Mouse (Mus musculus): Measurements from ENCODE around the gene Ovol1.

Ovol1 gene

DNA sequence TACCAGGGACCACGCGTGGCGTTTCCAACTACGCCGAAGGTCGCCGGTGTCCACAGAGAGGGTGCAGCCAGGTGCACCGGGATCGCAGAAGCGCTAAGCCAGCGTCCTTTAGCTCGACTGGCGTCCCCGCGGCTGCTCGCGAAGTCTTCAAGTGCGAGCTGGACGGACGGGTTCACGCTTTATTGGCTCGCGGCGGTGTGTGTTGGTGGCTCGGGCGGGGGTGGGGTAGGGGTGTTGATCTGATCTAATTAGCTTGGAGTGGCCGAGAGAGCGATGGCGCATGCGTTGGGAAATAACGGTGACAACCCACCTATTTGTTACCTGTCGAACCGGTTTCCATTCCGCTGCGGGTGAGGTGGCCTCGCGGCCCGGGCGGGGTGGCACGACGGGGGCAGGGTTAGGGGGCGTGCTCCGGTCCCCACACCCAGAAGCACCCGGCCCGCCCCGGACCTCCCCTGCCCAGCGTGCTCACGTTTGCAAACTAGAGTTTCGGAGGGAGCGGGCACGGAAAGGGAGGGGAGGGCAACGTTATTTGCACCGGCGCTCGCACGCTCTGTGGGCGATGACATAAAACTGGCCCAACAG, at the start of gene Ovol1:
Gene Ovol1 (minus strand): TSS at position 190 of the 585 bp plus-strand sequence.
- no peak for DNase-seq (ENCODE audit: low spot score)

DNA sequence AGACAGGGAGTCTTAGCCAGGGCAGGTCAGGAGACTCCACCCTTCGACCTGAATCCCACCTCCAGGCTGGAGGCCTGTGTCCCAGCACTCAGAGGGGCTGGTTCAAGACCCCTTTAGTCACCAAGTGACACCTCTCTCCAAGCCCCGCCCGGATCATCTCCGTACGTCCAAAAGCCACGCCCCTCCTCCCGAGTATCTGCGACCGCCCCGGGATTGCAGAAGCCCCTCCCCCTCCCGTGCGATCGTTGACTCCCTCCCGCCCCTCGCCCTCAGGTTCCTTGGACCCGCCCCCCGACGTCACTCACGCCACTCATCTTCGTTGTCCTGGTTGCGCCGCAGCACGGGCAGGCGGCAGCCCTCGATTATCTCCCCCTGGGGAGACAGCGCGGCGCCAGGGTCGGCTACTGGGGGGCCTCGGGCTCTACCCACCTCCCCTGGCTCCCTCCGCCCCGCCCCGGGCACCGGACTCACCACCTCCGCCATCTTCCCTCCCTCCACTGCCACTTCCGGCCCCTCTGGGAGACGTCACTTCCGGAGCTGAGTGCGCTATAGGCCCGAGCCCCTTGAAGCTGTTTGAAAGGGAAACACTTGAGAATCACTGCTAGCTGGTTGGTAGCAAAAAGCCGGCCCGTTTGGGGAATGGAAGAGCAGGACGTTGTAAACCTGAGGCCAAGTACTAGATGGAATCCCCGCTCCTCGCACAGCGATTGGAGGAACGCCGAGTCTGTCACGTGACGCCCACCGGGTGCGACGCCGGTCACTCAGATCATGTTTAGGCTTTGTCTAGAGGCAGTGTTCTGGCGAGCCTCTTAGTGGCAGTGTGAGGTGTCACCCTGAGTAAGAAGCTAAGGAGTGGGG, 49.3 kb upstream of the Ovol1 start, which contains the start of gene Kat5:
Gene Kat5 (minus strand): TSS at position 691 of the 858 bp plus-strand sequence.
- peak; percentile 97 for DNase-seq (ENCODE audit: low spot score)

DNA sequence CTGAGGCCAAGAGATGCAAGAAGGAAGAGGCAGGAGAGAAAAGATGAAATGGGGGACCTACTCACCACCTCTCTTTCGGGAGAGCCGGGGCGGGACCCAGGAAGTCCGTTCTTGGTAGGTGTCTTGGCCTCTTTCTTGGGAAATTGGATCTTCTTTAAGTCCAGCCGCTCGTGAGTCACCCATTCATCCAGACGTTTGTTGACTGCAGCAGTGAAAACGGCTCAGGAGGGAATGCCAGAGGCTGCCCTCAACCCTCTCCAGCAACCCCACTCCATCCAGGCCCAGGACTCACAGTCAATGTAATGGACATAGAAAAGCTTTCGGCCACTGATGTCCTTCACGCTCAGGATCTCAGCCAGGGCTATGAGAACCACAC, 48.7 kb upstream of the Ovol1 start:
- DNase-seq (ENCODE audit: low spot score): no peak

DNA sequence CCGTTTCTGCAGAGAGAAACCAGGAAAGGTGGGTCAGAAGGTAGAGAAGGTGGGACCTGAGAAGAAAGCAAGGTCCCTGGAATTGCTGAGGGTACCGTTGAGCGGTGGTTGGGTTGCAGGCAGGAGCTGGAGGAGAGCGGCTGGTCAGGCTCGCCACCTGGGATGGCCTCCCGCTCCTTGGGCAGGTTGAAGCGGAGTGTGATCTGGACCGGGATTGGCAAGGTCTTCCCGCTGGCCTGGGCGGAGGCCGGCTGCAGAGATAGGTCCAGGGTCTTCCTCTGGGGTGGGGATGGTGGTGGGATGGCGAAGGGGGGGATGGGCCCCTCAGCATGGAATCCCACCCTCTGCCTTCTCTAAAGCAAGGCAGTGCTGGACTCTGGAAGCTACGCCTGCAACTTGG, 48.3 kb upstream of the Ovol1 start:
- DNase-seq (ENCODE audit: low spot score): no peak

DNA sequence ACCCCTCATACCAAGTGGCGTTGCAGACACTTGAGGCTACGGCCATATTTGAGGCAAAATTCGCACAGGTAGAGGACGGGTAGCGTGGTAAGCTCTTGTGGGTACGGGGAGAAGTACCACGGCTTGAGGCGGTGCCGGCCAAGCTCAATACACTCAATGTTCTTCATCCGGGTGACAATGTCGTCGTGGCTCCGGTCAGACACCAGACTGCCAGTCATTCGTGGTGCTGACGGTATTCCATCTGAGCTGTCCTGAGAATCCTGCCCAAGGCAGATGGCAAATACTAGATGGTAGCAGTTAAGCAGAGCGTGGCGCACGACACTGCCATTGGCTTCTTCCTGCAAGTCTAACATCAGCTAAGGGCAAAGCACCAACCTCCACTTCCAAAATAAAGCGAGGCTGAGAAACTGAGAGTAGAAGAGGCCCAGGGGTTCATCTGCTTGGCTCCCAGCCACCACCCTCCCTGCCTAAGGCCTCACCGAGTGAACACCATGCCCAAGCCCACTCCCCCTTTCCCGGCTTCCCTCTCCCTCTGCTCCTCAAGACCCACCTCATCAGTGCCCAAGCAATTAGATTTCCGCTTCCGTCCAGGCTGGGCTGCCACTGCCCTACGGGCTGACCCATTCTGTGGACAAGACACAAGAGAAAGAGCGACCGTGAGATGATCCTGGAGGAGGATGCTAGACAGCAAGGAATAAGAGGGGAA, 47.4 kb upstream of the Ovol1 start:
- DNase-seq (ENCODE audit: low spot score): no peak

DNA sequence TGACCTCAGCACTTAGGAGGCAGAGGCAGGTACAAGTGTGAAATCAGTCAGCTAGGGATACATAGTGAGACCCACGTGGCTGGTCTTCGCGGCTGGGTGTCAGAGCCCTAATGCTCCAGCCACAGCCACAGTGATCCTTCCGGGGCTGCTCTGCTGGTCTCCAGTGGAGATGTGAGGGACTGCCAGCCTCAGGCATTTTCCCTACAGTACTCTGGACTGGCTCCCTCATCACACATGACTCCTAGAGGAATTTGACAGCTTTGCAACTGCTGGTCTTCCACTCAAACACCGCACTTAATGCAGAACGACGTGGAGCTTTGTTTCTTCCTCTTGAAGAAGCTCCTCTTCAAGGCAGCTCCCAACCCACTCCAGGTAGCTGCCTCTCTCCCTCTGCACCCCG, 45.8 kb upstream of the Ovol1 start:
- DNase-seq (ENCODE audit: low spot score): no peak

DNA sequence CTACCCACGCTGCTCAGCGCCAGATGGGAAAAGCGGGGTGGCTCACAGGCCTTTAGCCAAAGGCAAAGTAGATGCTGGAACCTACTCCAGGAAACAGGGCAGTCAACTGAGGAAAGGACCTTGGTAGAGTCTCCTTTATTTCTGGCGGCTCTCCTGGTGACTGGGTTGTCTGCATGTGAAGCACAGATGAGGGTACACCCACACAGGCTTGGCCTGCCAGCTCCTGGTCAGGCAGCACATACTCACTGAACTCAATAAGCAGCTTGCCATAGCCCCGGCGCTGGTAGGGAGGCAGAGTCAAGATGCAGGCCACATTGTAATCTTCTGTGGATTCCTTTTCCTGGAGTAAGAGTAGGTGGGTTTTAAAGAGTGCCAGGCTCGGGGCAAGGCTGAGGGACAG, 44.7 kb upstream of the Ovol1 start:
- DNase-seq (ENCODE audit: low spot score): no peak

DNA sequence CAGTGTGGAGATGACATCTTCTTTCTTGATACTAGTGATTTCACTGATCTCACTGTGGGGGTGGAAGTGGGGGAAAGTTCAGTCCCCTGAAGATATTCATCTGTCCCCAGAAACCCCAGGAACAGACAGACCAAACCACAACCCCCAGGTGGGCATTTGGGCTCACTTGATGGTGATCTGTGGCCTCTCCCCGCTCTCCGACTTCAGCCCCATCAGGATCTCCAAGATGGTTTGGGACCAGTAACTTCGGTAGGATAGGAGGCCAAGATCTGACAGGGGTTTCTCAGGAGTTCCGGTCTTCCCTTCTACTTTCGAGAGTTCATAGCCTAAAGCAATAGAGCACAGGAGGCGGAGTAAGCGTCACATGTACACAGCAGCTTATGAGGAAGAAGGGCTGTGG, 43.2 kb upstream of the Ovol1 start:
- no peak for DNase-seq (ENCODE audit: low spot score)

DNA sequence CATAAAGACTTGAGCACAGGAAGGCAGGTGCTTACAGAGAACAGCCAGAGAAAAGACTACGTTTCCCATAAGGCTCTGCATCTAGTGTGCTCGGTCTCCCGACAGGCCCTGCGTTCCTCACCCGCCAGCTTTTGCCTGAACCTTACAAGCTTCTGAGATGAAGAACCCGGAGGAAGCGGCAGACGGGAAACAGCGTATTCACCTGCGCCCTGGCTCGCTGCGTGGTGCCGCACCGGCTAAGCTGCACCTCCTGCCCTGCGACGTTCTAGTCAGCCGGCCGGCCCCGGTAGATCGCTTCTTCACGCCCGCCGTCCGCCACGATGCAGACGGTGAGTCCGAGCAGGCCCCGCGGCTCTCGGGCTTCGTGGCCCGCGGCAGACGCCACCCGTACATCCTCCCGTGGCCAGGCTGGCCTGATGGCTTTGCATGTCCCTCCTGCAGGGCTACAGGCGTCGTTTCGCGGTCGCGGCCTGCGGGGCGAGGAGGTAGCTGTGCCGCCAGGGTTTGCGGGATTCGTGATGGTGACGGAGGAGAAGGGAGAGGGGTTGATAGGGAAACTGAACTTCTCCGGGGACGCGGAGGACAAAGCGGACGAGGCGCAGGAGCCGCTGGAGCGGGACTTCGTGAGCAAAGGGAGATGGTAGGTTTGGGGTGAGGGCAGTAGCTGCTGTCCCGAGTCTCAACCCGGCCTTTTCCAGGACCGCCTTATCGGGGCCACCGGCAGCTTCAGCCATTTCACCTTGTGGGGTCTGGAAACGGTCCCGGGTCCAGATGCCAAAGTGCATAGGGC, 41.5 kb upstream of the Ovol1 start, which contains the start of gene Rnaseh2c:
Gene Rnaseh2c (plus strand): TSS at position 122 of the 790 bp plus-strand sequence.
- peak; percentile 74 for DNase-seq (ENCODE audit: low spot score)

DNA sequence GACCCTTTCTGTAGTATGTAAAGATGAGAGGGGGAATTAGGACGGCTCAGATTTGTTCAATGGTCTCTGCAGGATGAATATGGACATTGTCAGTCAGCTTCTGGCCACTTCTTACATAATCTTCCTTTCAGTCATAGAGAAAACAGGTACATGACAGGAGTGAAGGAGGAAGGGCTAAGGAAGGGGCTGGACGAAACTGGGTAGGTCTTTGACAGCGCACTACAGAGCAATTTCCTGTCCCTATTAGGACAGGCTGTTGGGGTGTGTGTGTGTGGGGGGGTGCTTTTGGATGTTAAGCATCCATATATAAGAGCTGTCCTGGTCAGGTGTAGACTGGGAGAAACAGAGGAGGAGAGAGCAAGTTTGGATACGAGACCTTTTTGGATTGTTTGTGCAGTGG, 38.8 kb upstream of the Ovol1 start:
- no peak for DNase-seq (ENCODE audit: low spot score)

DNA sequence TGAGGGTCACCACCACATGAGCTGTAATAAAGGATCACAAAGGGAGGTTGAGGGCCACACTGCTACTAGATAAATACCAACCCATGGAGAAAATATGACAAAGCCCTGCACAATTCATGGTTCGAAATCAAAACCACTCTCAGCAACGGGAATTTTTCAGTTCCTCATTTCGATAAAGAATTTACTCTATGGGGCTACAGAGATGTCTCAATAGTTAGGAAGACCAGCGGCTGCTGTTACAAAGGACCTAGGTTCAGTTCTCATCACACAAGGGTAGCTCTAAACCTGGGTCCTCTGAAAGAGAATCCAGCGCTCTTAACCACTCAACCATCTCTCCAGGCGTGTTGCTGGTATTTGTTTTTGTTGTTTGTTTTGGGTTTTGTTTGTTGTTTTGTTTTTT, 31.4 kb upstream of the Ovol1 start:
- no peak for DNase-seq (ENCODE audit: low spot score)

DNA sequence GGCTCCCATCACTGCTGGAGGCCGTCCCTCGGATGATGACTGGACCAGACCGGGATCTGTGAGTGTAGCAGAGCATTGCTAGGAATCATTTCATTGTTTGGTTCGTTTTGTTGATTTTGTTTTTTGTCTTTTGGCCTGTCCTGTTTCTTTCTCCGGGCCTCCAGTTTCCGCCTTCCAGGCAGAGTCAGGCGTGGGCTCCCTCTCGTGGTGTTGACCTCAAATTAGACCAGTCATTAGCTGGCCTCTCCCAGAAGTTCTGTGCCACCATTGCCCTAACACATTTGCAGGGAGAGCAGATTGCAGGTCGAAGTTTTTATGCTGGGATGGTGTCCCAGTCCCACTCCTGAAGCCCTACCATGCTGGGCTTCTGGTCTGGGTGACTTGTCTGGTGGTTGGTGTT, 28.7 kb upstream of the Ovol1 start:
- DNase-seq (ENCODE audit: low spot score): peak; percentile 39

DNA sequence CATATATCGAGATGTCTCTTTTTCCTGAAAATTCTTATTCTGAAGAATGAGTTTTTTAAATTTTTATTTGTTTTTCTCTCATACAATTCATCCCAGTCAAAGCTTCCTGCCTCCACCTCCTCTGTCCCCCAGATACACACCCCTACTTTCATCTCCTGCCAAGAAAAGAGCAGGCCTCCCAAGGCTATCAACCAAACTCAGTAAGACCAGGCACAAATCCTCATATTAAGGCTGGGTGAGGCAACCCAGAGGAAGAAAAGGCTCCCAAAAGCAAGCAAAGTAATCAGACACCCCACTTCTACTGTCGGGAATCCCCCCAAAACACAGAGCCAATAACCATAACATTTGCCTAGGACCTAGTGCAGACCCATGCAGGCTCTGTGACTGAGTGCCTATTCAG, 21.5 kb upstream of the Ovol1 start:
- DNase-seq (ENCODE audit: low spot score): no peak

DNA sequence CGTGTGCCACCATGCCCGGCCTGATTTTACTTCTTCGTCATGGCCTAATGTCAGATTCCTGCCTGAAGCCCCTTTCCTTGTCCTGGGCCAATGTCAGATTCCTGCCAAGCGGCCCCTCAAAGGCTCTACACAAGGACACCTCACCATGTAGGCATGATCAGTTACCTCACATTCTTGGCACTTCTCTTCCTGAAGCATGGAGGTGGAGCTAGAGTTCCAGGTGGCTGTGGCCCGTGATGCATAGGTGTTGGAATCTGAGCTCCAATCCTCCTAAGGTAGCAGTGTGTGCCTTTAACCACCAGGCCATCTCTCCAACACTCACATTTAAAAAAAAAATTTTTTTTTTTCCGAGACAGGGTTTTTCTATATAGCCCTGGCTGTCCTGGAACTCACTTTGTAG, 20.3 kb upstream of the Ovol1 start:
- DNase-seq (ENCODE audit: low spot score): no peak

DNA sequence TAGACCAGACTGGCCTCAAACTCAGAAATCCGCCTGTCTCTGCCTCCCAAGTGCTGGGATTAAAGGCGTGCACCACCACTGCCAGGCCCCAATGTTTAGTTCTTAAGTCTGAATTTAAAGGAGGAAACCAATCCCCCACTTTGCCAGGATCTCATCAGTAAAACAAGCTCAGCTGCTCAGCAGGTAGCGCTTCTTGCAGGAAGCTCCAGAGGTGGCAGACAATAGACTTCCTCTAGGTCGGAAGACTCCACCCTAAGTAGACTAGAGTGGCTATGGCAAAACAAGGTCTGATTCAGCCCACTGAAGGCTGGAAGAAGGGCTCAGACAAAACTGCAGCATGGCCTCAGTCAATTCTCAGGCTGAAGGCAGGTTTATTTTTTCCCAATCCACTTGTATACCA, 19.5 kb upstream of the Ovol1 start:
- DNase-seq (ENCODE audit: low spot score): no peak

DNA sequence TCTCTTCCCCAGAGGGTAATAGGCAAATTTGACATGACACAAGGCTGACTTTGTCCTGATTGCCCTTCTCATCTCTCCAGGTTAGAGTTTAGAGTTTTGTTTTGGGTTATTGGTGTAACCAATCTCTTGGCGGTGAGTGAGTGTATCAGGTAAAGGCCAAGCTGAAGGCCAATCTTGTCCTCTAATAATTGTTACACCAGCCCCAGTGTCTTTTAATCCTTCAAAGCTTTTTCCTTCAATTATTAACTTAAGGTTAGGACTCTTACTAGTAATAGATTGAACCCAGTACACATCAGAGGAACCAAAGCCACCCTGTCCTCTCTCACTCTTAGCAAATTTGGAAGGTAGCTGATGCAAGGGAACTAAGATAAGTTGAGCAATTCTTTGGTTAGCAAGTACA, 14.9 kb upstream of the Ovol1 start:
- no peak for DNase-seq (ENCODE audit: low spot score)

DNA sequence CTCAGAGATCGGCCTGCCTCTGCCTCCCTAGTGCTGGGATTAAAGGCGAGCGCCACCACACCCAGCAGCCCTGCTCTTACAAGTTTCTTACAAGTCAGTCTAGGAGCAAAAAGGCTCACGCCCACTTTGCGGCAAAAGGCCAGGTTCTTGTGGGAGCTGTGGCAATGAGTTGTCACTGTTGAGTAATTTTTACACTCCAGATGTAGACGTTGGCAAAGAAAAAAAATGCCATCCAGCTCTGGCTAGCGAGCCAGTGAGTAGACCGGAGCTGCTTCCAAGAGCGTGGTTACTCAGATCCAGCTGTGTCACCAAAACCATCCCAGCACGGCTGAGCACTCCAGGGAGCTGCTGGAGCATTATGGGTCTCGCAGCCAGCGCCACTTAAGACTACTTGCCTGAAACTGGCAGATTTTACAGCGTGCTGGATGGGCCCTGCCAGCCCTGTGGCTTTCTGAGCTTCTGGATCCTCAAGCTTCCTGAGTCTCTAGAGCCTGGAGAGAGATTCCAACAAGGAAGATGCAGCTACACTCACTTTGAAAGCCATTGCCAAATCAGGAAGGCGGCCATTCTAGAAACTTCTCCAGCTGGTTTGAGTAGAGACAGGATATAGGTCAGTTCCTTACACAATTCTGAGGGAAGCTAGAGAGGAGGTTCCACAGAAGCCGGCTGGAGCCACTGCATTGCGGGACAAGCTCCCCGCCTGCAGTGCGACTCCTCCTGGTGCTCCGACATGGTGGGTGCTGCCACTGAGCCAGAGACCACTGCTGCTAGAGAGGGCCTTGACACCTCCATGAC, 12.1 kb upstream of the Ovol1 start:
- DNase-seq (ENCODE audit: low spot score): no peak

DNA sequence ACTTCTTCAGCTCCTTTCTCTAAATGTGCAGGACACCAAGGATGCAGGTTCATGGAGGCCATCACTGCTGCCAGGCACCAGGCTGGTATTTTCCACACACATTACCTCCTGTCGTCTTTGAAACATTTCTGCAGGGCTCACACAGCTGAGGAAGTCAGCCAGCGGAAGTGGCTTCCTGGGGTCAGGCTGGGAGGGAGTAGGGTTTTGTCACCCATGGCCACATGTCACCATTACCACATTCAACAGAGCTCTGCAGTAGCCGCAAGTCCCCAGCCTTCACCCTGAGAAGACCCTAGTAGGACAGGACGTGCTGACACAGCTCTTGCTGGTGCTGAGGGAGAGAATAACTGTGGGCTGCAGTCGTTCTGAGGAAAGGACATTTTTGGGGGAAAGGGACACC, 11.4 kb upstream of the Ovol1 start:
- DNase-seq (ENCODE audit: low spot score): no peak

DNA sequence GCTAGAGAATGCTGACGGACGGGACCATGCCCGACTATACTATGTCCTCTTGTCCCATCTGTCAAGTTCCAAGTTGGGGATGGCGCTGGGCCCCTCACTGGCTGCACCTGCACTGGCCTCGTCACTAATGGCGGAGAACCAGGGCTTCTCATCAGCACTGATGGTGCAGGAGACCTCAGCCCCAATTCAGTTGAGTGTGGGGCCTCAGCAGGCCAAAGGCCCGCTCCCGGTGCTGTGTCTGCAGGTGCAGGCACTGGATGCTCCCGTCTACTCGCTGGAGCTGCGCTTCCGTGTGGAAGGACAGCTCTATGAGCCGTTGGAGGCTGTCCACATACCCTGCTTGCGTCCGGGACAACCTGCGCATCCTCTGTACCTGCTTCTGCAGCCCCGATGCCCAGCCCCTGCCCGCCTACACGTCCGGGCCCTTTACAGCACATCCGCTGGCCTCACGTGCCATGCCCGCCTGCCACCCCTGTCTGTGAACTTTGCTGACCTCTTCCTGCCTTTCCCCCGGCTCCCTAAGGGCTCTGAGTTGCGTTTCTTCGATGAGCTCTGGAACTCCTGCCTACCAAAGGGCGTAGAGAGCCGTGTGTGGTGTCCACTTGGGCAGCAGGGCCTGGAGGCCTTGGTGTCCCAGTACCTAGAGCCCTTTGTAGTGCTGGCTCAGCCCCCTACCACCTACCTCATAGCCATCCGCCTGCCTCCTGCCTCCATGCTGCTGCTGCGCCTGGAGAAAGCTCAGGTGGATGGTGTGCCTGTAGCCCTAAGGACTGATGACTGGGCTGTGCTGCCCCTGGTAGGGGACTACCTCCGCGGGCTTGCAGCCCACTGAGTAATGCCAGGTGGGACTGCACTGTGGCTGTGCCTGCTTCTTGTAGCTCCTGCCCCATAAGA, 10.2 kb upstream of the Ovol1 start:
- no peak for DNase-seq (ENCODE audit: low spot score)

DNA sequence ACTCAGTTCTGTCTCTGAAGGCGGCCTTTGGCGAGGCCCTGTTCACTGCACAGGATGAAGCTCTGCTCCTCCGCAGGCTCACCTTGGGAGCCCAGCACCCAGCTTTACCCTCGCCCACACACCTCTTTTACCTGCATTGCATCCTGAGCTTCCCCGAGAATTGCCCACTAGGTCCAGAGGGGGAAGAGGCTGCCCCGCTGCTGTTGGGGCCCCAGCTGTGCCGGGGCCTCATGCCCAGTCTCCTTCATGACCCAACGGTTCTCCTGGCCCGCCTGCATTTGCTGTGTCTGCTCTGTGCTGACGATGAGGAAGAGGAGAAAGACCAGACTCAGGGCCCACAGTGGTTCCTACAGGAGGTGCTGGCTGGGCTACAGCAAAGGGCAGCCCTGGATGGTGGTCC, 9.1 kb upstream of the Ovol1 start:
- DNase-seq (ENCODE audit: low spot score): no peak

Measured in testis, postnatal 10 days (tissue).